Comparison of ENCODE assay signal across 8 mouse cellular contexts in genomic region chr4:117313085-117313424, GRCm38 (mm10).
DNase-seq lines count a peak whose midpoint lies in the region; ATAC-seq and TF ChIP-seq lines count a peak whose summit lies in the region.

No protein-coding gene starts in this region.

- 0% methylated on average over 4 of the region's 4 CpGs for WGBS in heart, embryonic 11.5 days (ENCODE audit: insufficient replicate concordance)
- 3% methylated on average over 4 of the region's 4 CpGs for WGBS in limb, embryonic 12.5 days

- ATAC-seq in heart, embryonic 11.5 days (replicated peaks; ENCODE audit: insufficient number of reproducible peaks, low FRiP score, low TSS enrichment): peak; percentile 67; the same call in 1 of the 2 replicates
- ATAC-seq in limb, embryonic 12.5 days (ENCODE audit: insufficient number of reproducible peaks, insufficient read depth, low FRiP score, low TSS enrichment, low read depth): no peak

- H3K27me3 ChIP-seq in heart, embryonic 11.5 days (ENCODE audit: control insufficient read depth, insufficient read depth, low read length): peaks cover 45% of the 10 kb centered on the region
- H3K27me3 ChIP-seq in E14TG2a.4 (ENCODE audit: insufficient read depth, low read length): peaks cover 47% of the 10 kb centered on the region
- H3K27me3 ChIP-seq in limb, embryonic 12.5 days: peaks cover 62% of the 10 kb centered on the region

- peaks cover 16% of the 10 kb centered on the region for H3K4me1 ChIP-seq in heart, embryonic 11.5 days (ENCODE audit: control insufficient read depth, insufficient read depth, low read length)
- peaks cover 58% of the 10 kb centered on the region for H3K4me1 ChIP-seq in E14TG2a.4 (replicated peaks; ENCODE audit: low read depth, low read length)
- H3K4me1 ChIP-seq in limb, embryonic 12.5 days (replicated peaks): peaks cover 69% of the 10 kb centered on the region

- peak overlapping the region; percentile 56 for H3K4me2 ChIP-seq in heart, embryonic 11.5 days
- H3K4me2 ChIP-seq in limb, embryonic 12.5 days: peak overlapping the region; percentile 39

- no peaks in the 10 kb centered on the region for H3K9me3 ChIP-seq in heart, embryonic 11.5 days (replicated peaks; ENCODE audit: control insufficient read depth, low read length)
- no peaks in the 10 kb centered on the region for H3K9me3 ChIP-seq in E14TG2a.4 (ENCODE audit: low read length)
- 0 out of 2 replicates have a peak, but pooled peaks cover 7% of the 10 kb centered on the region for H3K9me3 ChIP-seq in limb, embryonic 12.5 days

- intact Hi-C loops in heart, postnatal 10 days (cut with DNase I): loop anchor here (5.0 kb wide), 1 partner anchor 41 kb away; no protein-coding TSS in a partner anchor
- intact Hi-C loops in left cerebral cortex, postnatal 25 days (cut with DNase I): no loop called here

- H3K27ac ChIP-seq in heart, embryonic 11.5 days (ENCODE audit: low read depth, low read length): no peak overlapping the region
- H3K27ac ChIP-seq in limb, embryonic 12.5 days: no peak overlapping the region

- no peak overlapping the region for H3K9ac ChIP-seq in heart, embryonic 11.5 days (ENCODE audit: low read depth, low read length)
- no peak overlapping the region for H3K9ac ChIP-seq in limb, embryonic 12.5 days (replicated peaks)

- no peaks in the 10 kb centered on the region for H3K36me3 ChIP-seq in heart, embryonic 11.5 days (ENCODE audit: control insufficient read depth, insufficient read depth, low read length)
- H3K36me3 ChIP-seq in E14TG2a.4 (ENCODE audit: insufficient read depth, low read length): no peaks in the 10 kb centered on the region
- no peaks in the 10 kb centered on the region for H3K36me3 ChIP-seq in limb, embryonic 12.5 days

- TF ChIP-seq CTCF in E14TG2a.4 (conservative IDR thresholded peaks at IDR 0.05; ENCODE audit: low read length): peak; percentile 80

- 0 out of 2 replicates have a peak overlapping the region, but pooled peaks have one; percentile 1 for H3K4me3 ChIP-seq in heart, embryonic 11.5 days (ENCODE audit: low read depth, low read length)
- peak overlapping the region; percentile 73 for H3K4me3 ChIP-seq in E14TG2a.4 (replicated peaks; ENCODE audit: low read length)
- no peak overlapping the region for H3K4me3 ChIP-seq in limb, embryonic 12.5 days (replicated peaks)

- DNase-seq in heart, postnatal 10 days: no peak
- DNase-seq in embryo, embryonic 10.5 days (ENCODE audit: low spot score): peak; percentile 72
- peak; percentile 11 for DNase-seq in thymus, postnatal 25 days
- DNase-seq in left cerebral cortex, postnatal 25 days (ENCODE audit: low spot score in 2 of 2): no peak
- DNase-seq in layer of hippocampus, postnatal 36 days: no peak

Comparison
In these comparisons a context has a peak if more than half of its experiments do, and no peak if none do; other contexts are left out.
1. DNase-seq: peak in embryo, embryonic 10.5 days (single experiment) and thymus, postnatal 25 days (single experiment); none in heart, postnatal 10 days (0 of 2), left cerebral cortex, postnatal 25 days (0 of 2) and layer of hippocampus, postnatal 36 days (0 of 2).